Mouse (Mus musculus) CH12.LX (cell line): ENCODE measurements around the gene Gstp2. TPM values are rescaled to one million over a fixed set of nuclear protein-coding genes. Genes with fewer than 3 reads are reported as not detected.

Source experiments
- DNase-seq: peaks from one replicate; pipeline ENCODE4 v3.0.0-alpha.2; 2013; ENCODE audit errors: extremely low read depth
- H3K27ac ChIP-seq: 2 replicates; pipeline ENCODE4 v1.5.1; 2012; ENCODE audit warnings: low read depth, mild to moderate bottlenecking, control low read depth, moderate library complexity; ENCODE audit not compliant: insufficient read depth
- H3K27me3 ChIP-seq: replicated peaks from 2 replicates; pipeline ENCODE3; 2012; ENCODE audit warnings: inconsistent platforms
- H3K36me3 ChIP-seq, 2 experiments: replicated peaks in 1 of 2; 2 replicates each; pipeline versions ENCODE3 to v1.6.1; 2012; ENCODE audit warnings: inconsistent platforms in 1 of 2, low read length in 1 of 2, mild to moderate bottlenecking in 1 of 2, mixed read lengths in 1 of 2, moderate library complexity in 1 of 2; ENCODE audit not compliant: control insufficient read depth in 1 of 2, insufficient read depth in 1 of 2
- H3K4me1 ChIP-seq, 2 experiments: 2 replicates each; pipeline ENCODE4 v1.6.1; 2012; ENCODE audit warnings: inconsistent platforms in 1 of 2, moderate library complexity in 1 of 2; ENCODE audit not compliant: insufficient read depth in 2 of 2, control insufficient read depth in 1 of 2
- H3K4me2 ChIP-seq: 2 replicates; pipeline ENCODE4 v1.6.1; 2012; ENCODE audit warnings: low read depth, mild to moderate bottlenecking, control low read depth; ENCODE audit not compliant: poor library complexity, insufficient read depth, severe bottlenecking
- H3K4me3 ChIP-seq, 3 experiments: fragments of 150-350 bp in 1 of 3; sonication (generic) in 1 of 3; replicated peaks in 1 of 3; 2 replicates each; pipeline versions ENCODE3 to v1.5.1; 2011 to 2012; ENCODE audit warnings: low read depth in 2 of 3, low read length in 2 of 3, mild to moderate bottlenecking in 2 of 3, moderate library complexity in 2 of 3, control low read depth in 1 of 3, improper control_type of control experiment in 1 of 3, inconsistent platforms in 1 of 3, mixed read lengths in 1 of 3; ENCODE audit not compliant: poor library complexity in 1 of 3
- H3K79me2 ChIP-seq: replicated peaks from 2 replicates; pipeline ENCODE4 v1.6.1; 2012; ENCODE audit warnings: mild to moderate bottlenecking, moderate library complexity; ENCODE audit not compliant: control insufficient read depth, poor library complexity, insufficient read depth, severe bottlenecking; ENCODE audit errors: extremely low read depth
- H3K9ac ChIP-seq: 2 replicates; pipeline ENCODE4 v1.6.1; 2012; ENCODE audit warnings: low read depth, mild to moderate bottlenecking, control low read depth, moderate library complexity; ENCODE audit not compliant: insufficient read depth
- H3K9me3 ChIP-seq: replicated peaks from 2 replicates; pipeline ENCODE3; 2012; ENCODE audit warnings: low read length, inconsistent platforms, mixed read lengths
- BHLHE40 ChIP-seq: IDR thresholded peaks from 2 replicates; pipeline ENCODE4 v1.6.1; 2011; ENCODE audit warnings: mild to moderate bottlenecking, low read depth, low read length, improper control_type of control experiment
- CHD2 ChIP-seq: IDR thresholded peaks from 2 replicates; pipeline ENCODE4 v1.6.1; 2011; ENCODE audit warnings: low read length, improper control_type of control experiment
- E2F4 ChIP-seq: IDR thresholded peaks from 2 replicates; pipeline ENCODE4 v1.6.1; 2011; ENCODE audit warnings: low read depth, low read length, improper control_type of control experiment; ENCODE audit not compliant: insufficient replicate concordance
- ELF1 ChIP-seq: IDR thresholded peaks from 2 replicates; pipeline ENCODE4 v1.6.1; 2014; ENCODE audit warnings: low read depth, mild to moderate bottlenecking, inconsistent platforms, low read length, improper control_type of control experiment
- EP300 ChIP-seq: IDR thresholded peaks from 2 replicates; pipeline ENCODE4 v1.6.1; 2011; ENCODE audit warnings: low read length, improper control_type of control experiment
- IRF4 ChIP-seq: IDR thresholded peaks from 2 replicates; pipeline ENCODE4 v1.6.1; 2014; ENCODE audit warnings: low read depth, mild to moderate bottlenecking, inconsistent platforms, low read length, improper control_type of control experiment
- MAFK ChIP-seq: IDR thresholded peaks from 2 replicates; pipeline ENCODE4 v1.6.1; 2011; ENCODE audit warnings: low read length, improper control_type of control experiment; ENCODE audit not compliant: insufficient replicate concordance
- MAX ChIP-seq: IDR thresholded peaks from 2 replicates; pipeline ENCODE4 v1.6.1; 2011; ENCODE audit warnings: low read length, improper control_type of control experiment
- MAZ ChIP-seq: IDR thresholded peaks from 2 replicates; pipeline ENCODE4 v1.6.1; 2012; ENCODE audit warnings: low read depth, mild to moderate bottlenecking, inconsistent platforms, low read length, improper control_type of control experiment, moderate library complexity
- MEF2A ChIP-seq: IDR thresholded peaks from 2 replicates; pipeline ENCODE4 v1.6.1; 2014; ENCODE audit warnings: low read depth, mild to moderate bottlenecking, inconsistent platforms, low read length, improper control_type of control experiment, borderline replicate concordance
- MXI1 ChIP-seq: IDR thresholded peaks from 2 replicates; pipeline ENCODE4 v1.6.1; 2011; ENCODE audit warnings: mild to moderate bottlenecking, low read depth, low read length, improper control_type of control experiment
- MYC ChIP-seq: IDR thresholded peaks from 2 replicates; pipeline ENCODE4 v1.6.1; 2011; ENCODE audit warnings: low read depth, mild to moderate bottlenecking, improper control_type of control experiment, low read length
- NELFE ChIP-seq: IDR thresholded peaks from 2 replicates; pipeline ENCODE4 v1.6.1; 2011; ENCODE audit warnings: low read depth, low read length, improper control_type of control experiment
- POLR2A ChIP-seq: IDR thresholded peaks from 2 replicates; pipeline ENCODE4 v1.6.1; 2011; ENCODE audit warnings: low read depth, mild to moderate bottlenecking, improper control_type of control experiment, low read length
- POLR2AphosphoS2 ChIP-seq: IDR thresholded peaks from 2 replicates; pipeline ENCODE4 v1.6.1; 2011; ENCODE audit warnings: low read depth, low read length, improper control_type of control experiment
- UBTF ChIP-seq: IDR thresholded peaks from 2 replicates; pipeline ENCODE4 v1.6.1; 2012; ENCODE audit warnings: low read depth, mild to moderate bottlenecking, inconsistent platforms, low read length, improper control_type of control experiment, moderate library complexity
- USF1 ChIP-seq: IDR thresholded peaks from 2 replicates; pipeline ENCODE4 v1.6.1; 2014; ENCODE audit warnings: low read depth, mild to moderate bottlenecking, inconsistent platforms, low read length, improper control_type of control experiment
- ZC3H11A ChIP-seq: IDR thresholded peaks from 2 replicates; pipeline ENCODE4 v1.6.1; 2012; ENCODE audit warnings: low read depth, mild to moderate bottlenecking, inconsistent platforms, low read length, improper control_type of control experiment
- ZKSCAN1 ChIP-seq: IDR thresholded peaks from 2 replicates; pipeline ENCODE4 v1.6.1; 2012; ENCODE audit warnings: low read depth, inconsistent platforms, low read length, improper control_type of control experiment, borderline replicate concordance
- ZMIZ1 ChIP-seq: IDR thresholded peaks from 2 replicates; pipeline ENCODE4 v1.6.1; 2012; ENCODE audit warnings: low read depth, mild to moderate bottlenecking, inconsistent platforms, low read length, improper control_type of control experiment
- dilution Hi-C: fragments of 300-500 bp; cut with MboI; formaldehyde crosslinking; loops from 2 replicates; pipeline ENCODE4 v1.14.3; 2020; ENCODE audit warnings: low sequenced_read_pairs; ENCODE audit not compliant: extremely low pct_unique_long_range_greater_than_20kb, extremely low pct_ligation_motif_present
- in situ Hi-C: fragments of 300-500 bp; cut with MboI; formaldehyde crosslinking; loops from 3 replicates; pipeline ENCODE4 v1.14.3; 2019; ENCODE audit warnings: low sequenced_read_pairs, low pct_ligation_motif_present, low pct_unique_long_range_greater_than_20kb, mixed read lengths
- polyA plus RNA-seq: library from polyadenylated mRNA; unstranded; fragments of >175 nt; gene quantifications from 2 replicates; pipeline ENCODE4 v1.2.1, GENCODE M21; 2012; ENCODE audit warnings: low read depth; ENCODE audit not compliant: insufficient read length
- total RNA-seq, 2 experiments: library from RNA; depleted of rRNA; stranded (reverse); fragments of 300-350 nt in 1 of 2; fragments of >200 nt in 1 of 2; gene quantifications; 2 replicates each; pipeline ENCODE4 v1.2.3; 2012 to 2014

Gstp2 gene
- total and polyA plus RNA-seq, 3 experiments, result 1.4 to 21.1 TPM; not detected in 1

DNA sequence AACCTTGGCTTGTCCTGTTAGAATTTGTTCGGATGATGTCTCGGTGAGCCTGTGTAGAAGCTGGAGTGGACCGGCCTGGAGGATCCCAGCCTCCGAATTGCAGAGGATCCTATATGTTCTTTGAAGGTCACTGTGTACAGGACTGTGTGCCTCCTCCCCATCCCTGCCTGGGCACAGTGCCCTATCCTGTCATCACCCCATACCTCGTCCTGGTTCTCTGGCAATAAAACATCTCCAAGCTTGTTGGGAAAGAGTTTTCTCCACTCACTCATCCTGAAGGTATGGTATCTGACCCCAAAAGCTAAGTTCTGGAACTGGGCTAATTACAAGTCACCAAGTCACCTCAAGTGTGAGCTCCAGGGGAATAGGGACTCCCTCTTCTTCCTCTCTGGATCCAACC, 41.3 kb upstream of the Gstp2 start:
- no peak overlapping the region for H3K4me2 ChIP-seq
- in situ Hi-C loops (loop anchor here (5.0 kb wide), 2 partner anchors 35 to 70 kb away; no protein-coding TSS in a partner anchor), dilution Hi-C loops (no loop called here)

DNA sequence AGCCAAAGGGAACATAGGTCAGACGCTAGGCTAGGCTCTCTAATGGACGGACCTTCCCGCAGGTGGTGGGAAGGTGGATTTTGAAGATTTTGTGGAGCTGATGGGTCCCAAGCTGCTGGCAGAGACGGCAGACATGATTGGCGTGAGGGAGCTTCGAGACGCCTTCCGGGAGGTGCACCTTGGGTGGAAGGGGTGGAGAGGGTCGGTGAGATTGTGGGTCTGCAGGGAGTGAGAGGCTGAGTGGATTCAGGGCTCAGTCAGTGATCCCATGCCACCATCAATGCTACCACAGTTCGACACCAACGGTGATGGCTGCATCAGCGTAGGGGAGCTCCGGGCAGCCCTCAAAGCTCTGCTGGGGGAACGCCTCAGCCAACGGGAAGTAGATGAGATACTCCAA, 40.3 kb upstream of the Gstp2 start:
- H3K9me3 ChIP-seq, result no peaks in the 10 kb centered on the region
- TF ChIP-seq MXI1, result no peak
- TF ChIP-seq USF1, result no peak
- TF ChIP-seq ZMIZ1, result no peak
- no peak for TF ChIP-seq CHD2
- no peak for TF ChIP-seq NELFE
- no peak for TF ChIP-seq ZKSCAN1
- TF ChIP-seq MEF2A, result no peak
- TF ChIP-seq MAFK, result no peak
- no peak for TF ChIP-seq MYC
- no peak for TF ChIP-seq IRF4
- no peak for TF ChIP-seq POLR2AphosphoS2
- no peak for TF ChIP-seq EP300
- TF ChIP-seq UBTF, result no peak
- TF ChIP-seq BHLHE40, result no peak
- no peak for TF ChIP-seq ELF1
- TF ChIP-seq MAX, result no peak
- no peak for TF ChIP-seq POLR2A
- TF ChIP-seq E2F4, result no peak
- no peak for TF ChIP-seq ZC3H11A
- H3K4me2 ChIP-seq, result no peak overlapping the region
- DNase-seq, result no peak
- H3K27ac ChIP-seq, result no peak overlapping the region
- no peaks in the 10 kb centered on the region for H3K36me3 ChIP-seq
- peaks cover 65% of the 10 kb centered on the region for H3K27me3 ChIP-seq
- H3K79me2 ChIP-seq, result no peaks in the 10 kb centered on the region
- H3K4me1 ChIP-seq, result no peaks in the 10 kb centered on the region
- dilution Hi-C loops (no loop called here), in situ Hi-C loops (loop anchor here (5.0 kb wide), 2 partner anchors 34 to 69 kb away; no protein-coding TSS in a partner anchor)
- H3K4me3 ChIP-seq, result no peak overlapping the region
- no peak overlapping the region for H3K9ac ChIP-seq

More for the DNA sequence above, 41.3 kb upstream of the Gstp2 start:
- Histone ChIP-seq H3K9me3 (no peaks in the 10 kb centered on the region), H3K36me3 (no peaks in the 10 kb centered on the region), H3K79me2 (no peaks in the 10 kb centered on the region), H3K4me1 (no peaks in the 10 kb centered on the region), H3K27me3 (peaks cover 56% of the 10 kb centered on the region), H3K9ac (no peak overlapping the region), H3K4me3 (no peak overlapping the region), H3K27ac (no peak overlapping the region)
- no peak for TF ChIP-seq MAZ
- DNase-seq, result no peak
